Mouse (Mus musculus): ENCODE data around the gene Prdm9. TPM values are rescaled to one million over a fixed set of nuclear protein-coding genes. Genes with fewer than 3 reads are reported as not detected.

Gene Prdm9
- total RNA-seq, 2 experiments from 2014 or later: 0.26 TPM; not detected in 1

- ATAC-seq (replicated peaks; ENCODE audit: low FRiP score, poor library complexity, severe bottlenecking): no peak
Measured at GRCm38 (mm10) chr17:15530141-15530540, 34.0 kb downstream of the Prdm9 start.

- ATAC-seq (replicated peaks; ENCODE audit: low FRiP score, poor library complexity, severe bottlenecking): no peak
Measured at GRCm38 (mm10) chr17:15528887-15529286, 35.3 kb downstream of the Prdm9 start.

- ATAC-seq (replicated peaks; ENCODE audit: low FRiP score, poor library complexity, severe bottlenecking): no peak
Measured at GRCm38 (mm10) chr17:15527811-15528136, 36.4 kb downstream of the Prdm9 start.

GRCm38 (mm10) chr17:15526986-15527810 is 37.0 kb downstream of the Prdm9 start, which contains the start of gene Pdcd2:
Gene Pdcd2 (minus strand): TSS chr17:15527301.
- ATAC-seq (replicated peaks; ENCODE audit: low FRiP score, poor library complexity, severe bottlenecking): peak; percentile 100

GRCm38 (mm10) chr17:15526304-15526703 is 37.9 kb downstream of the Prdm9 start:
- no peak for ATAC-seq (replicated peaks; ENCODE audit: low FRiP score, poor library complexity, severe bottlenecking)

- ATAC-seq (replicated peaks; ENCODE audit: low FRiP score, poor library complexity, severe bottlenecking): no peak
Measured at GRCm38 (mm10) chr17:15518766-15519165, 45.4 kb downstream of the Prdm9 start.

- ATAC-seq (replicated peaks; ENCODE audit: low FRiP score, poor library complexity, severe bottlenecking): no peak
Measured at GRCm38 (mm10) chr17:15518186-15518585, 46.0 kb downstream of the Prdm9 start.

GRCm38 (mm10) chr17:15517776-15518175 is 46.4 kb downstream of the Prdm9 start:
- ATAC-seq (replicated peaks; ENCODE audit: low FRiP score, poor library complexity, severe bottlenecking): no peak

- ATAC-seq (replicated peaks; ENCODE audit: low FRiP score, poor library complexity, severe bottlenecking): no peak
Measured at GRCm38 (mm10) chr17:15510694-15511093, 53.5 kb downstream of the Prdm9 start.

GRCm38 (mm10) chr17:15499656-15500394 is 64.3 kb downstream of the Prdm9 start, which contains the start of the genes Psmb1 and Tbp:
Gene Psmb1 (minus strand): TSS chr17:15499751.
Gene Tbp (plus strand): TSS chr17:15499888.
- peak; percentile 90 for ATAC-seq (replicated peaks; ENCODE audit: low FRiP score, poor library complexity, severe bottlenecking)

- ATAC-seq (replicated peaks; ENCODE audit: low FRiP score, poor library complexity, severe bottlenecking): no peak
Measured at GRCm38 (mm10) chr17:15498753-15499113, 65.4 kb downstream of the Prdm9 start.

GRCm38 (mm10) chr17:15497882-15498752 is 66.0 kb downstream of the Prdm9 start:
- peak; percentile 94 for ATAC-seq (replicated peaks; ENCODE audit: low FRiP score, poor library complexity, severe bottlenecking)

Other genes starting within 250 kb of the Prdm9 start
- gene Dll1, start 187.5 kb downstream of the Prdm9 start, total RNA-seq (2015; ENCODE audit: low replicate concordance): not detected in 2 replicates
- gene Dll1, start 187.5 kb downstream of the Prdm9 start, total RNA-seq (2017; ENCODE audit: low replicate concordance): not detected in 2 replicates
- gene Fam120b, start 168.2 kb downstream of the Prdm9 start, total RNA-seq (2015; ENCODE audit: low replicate concordance): 3.3 TPM in 2 replicates
- gene Fam120b, start 168.2 kb downstream of the Prdm9 start, total RNA-seq (2017; ENCODE audit: low replicate concordance): 2.1 and 3.3 TPM in 2 replicates
- gene Psmb1, start 64.6 kb downstream of the Prdm9 start, total RNA-seq (2015; ENCODE audit: low replicate concordance): 49.4 and 56.0 TPM in 2 replicates
- gene Psmb1, start 64.6 kb downstream of the Prdm9 start, total RNA-seq (2017; ENCODE audit: low replicate concordance): 54.1 and 59.2 TPM in 2 replicates
- gene Tbp, start 64.5 kb downstream of the Prdm9 start, total RNA-seq (2015; ENCODE audit: low replicate concordance): 44.5 and 61.7 TPM in 2 replicates
- 15.3 and 33.3 TPM in 2 replicates for gene Tbp, start 64.5 kb downstream of the Prdm9 start, total RNA-seq (2017; ENCODE audit: low replicate concordance)
- gene Pdcd2, start 37.1 kb downstream of the Prdm9 start, total RNA-seq (2015; ENCODE audit: low replicate concordance): 5.8 and 9.2 TPM in 2 replicates
- 9.6 and 14.7 TPM in 2 replicates for gene Pdcd2, start 37.1 kb downstream of the Prdm9 start, total RNA-seq (2017; ENCODE audit: low replicate concordance)
- gene Chd1, start 140.6 kb upstream of the Prdm9 start, total RNA-seq (2015; ENCODE audit: low replicate concordance): 20.3 and 21.9 TPM in 2 replicates
- gene Chd1, start 140.6 kb upstream of the Prdm9 start, total RNA-seq (2017; ENCODE audit: low replicate concordance): 32.1 and 32.9 TPM in 2 replicates

All from erythroblast, adult 5-6 weeks (primary cell).